9 mouse cellular contexts compared by ENCODE assay signal in the genomic region with DNA sequence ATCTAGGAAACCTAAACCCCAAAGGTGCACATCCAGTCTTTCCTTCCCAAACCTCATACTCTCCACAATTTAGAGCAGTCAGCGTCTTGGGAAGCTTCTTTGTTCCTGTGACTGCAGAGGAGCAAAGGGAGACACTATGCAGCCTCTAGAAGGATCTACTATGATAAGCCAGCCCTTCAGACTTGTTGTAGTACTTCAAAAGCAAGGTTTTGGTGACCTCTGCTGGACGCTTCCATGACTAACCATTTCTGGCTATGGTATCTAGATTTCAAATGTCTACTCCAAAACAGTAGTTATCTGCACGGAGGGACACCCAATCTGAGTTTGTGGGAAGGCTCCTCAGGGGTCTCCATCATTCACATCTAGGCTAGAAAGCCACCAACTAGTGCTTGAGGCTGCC. TPM values are rescaled to one million over a fixed set of nuclear protein-coding genes. Genes with fewer than 3 reads are reported as not detected.
DNase-seq lines count a peak whose midpoint lies in the region; ATAC-seq and TF ChIP-seq lines count a peak whose summit lies in the region.
"Had no signal": no experiment of that assay in that cellular context is flagged by ENCODE, and none has a peak within 500 bp of the region (broad histone marks: within the 10 kb centered on the region; RNA-seq: fewer than 3 reads in every experiment).

No protein-coding gene starts in this region.

- TF ChIP-seq CTCF in hindbrain, postnatal 0 days (IDR thresholded peaks at IDR 0.05; ENCODE audit: low read depth) = peak; percentile 77

- H3K4me3 ChIP-seq in liver, embryonic 12.5 days = no peak overlapping the region
- no peak overlapping the region for H3K4me3 ChIP-seq in embryonic facial prominence, embryonic 10.5 days
- no peak overlapping the region for H3K4me3 ChIP-seq in hindbrain, postnatal 0 days (ENCODE audit: low read length)
- no peak overlapping the region for H3K4me3 ChIP-seq in limb, embryonic 10.5 days
- H3K4me3 ChIP-seq: embryonic facial prominence, embryonic 12.5 days had no signal

- peak; percentile 62 for DNase-seq in liver
- DNase-seq in ZHBTc4 (ENCODE audit: low read depth, low spot score) = peak; percentile 70
- peak; percentile 68 for DNase-seq in embryonic facial prominence, embryonic 10.5 days (ENCODE audit: low spot score)
- DNase-seq in hindbrain, postnatal 0 days (ENCODE audit: low spot score) = peak; percentile 91
- DNase-seq in limb, embryonic 10.5 days (ENCODE audit: low spot score) = peak; percentile 69
- peak; percentile 80 for DNase-seq in retina, postnatal 1 day
- no peak for DNase-seq in thymus, postnatal 36 days

- no peak for ATAC-seq in liver, embryonic 12.5 days
- peak; percentile 67; the same call in 1 of the 2 replicates for ATAC-seq in hindbrain, postnatal 0 days

- no peak overlapping the region for H3K27ac ChIP-seq in liver, embryonic 12.5 days
- H3K27ac ChIP-seq in embryonic facial prominence, embryonic 10.5 days (replicated peaks) = peak overlapping the region; percentile 12; the same call in 1 of the 2 replicates
- no peak overlapping the region for H3K27ac ChIP-seq in hindbrain, postnatal 0 days
- no peak overlapping the region for H3K27ac ChIP-seq in limb, embryonic 10.5 days
- H3K27ac ChIP-seq: embryonic facial prominence, embryonic 12.5 days had no signal

- peaks cover 10% of the 10 kb centered on the region; the same call in 1 of the 2 replicates for H3K9me3 ChIP-seq in liver, embryonic 12.5 days (replicated peaks)
- H3K9me3 ChIP-seq in embryonic facial prominence, embryonic 10.5 days = peaks cover 16% of the 10 kb centered on the region
- no peaks in the 10 kb centered on the region for H3K9me3 ChIP-seq in hindbrain, postnatal 0 days (ENCODE audit: low read length)
- H3K9me3 ChIP-seq in limb, embryonic 10.5 days (replicated peaks) = 0 out of 2 replicates have a peak, but pooled peaks cover 7% of the 10 kb centered on the region

- H3K27me3 ChIP-seq in liver, embryonic 12.5 days (replicated peaks) = 0 out of 2 replicates have a peak, but pooled peaks cover 17% of the 10 kb centered on the region
- H3K27me3 ChIP-seq in embryonic facial prominence, embryonic 10.5 days (replicated peaks; ENCODE audit: low read depth, poor library complexity, severe bottlenecking) = no peaks in the 10 kb centered on the region
- no peaks in the 10 kb centered on the region for H3K27me3 ChIP-seq in hindbrain, postnatal 0 days (ENCODE audit: insufficient read depth, low read length)
- no peaks in the 10 kb centered on the region for H3K27me3 ChIP-seq in limb, embryonic 10.5 days (ENCODE audit: low read depth, poor library complexity, severe bottlenecking)
- H3K27me3 ChIP-seq: embryonic facial prominence, embryonic 12.5 days had no signal

- H3K9ac ChIP-seq in liver, embryonic 12.5 days = no peak overlapping the region
- no peak overlapping the region for H3K9ac ChIP-seq in hindbrain, postnatal 0 days (replicated peaks; ENCODE audit: low read length)
- H3K9ac ChIP-seq: embryonic facial prominence, embryonic 12.5 days had no signal

- 3% methylated on average over 3 of the region's 3 CpGs for WGBS in liver, embryonic 12.5 days (ENCODE audit: insufficient replicate concordance)
- 14% methylated on average over 3 of the region's 3 CpGs for WGBS in embryonic facial prominence, embryonic 10.5 days
- WGBS in hindbrain, postnatal 0 days = 18% methylated on average over 3 of the region's 3 CpGs
- 10% methylated on average over 3 of the region's 3 CpGs for WGBS in limb, embryonic 10.5 days

- no peak overlapping the region for H3K4me2 ChIP-seq in liver, embryonic 12.5 days
- H3K4me2 ChIP-seq in hindbrain, postnatal 0 days (ENCODE audit: low read depth, low read length) = no peak overlapping the region
- H3K4me2 ChIP-seq: embryonic facial prominence, embryonic 12.5 days had no signal

- H3K4me1 ChIP-seq in liver, embryonic 12.5 days = no peaks in the 10 kb centered on the region
- 0 out of 2 replicates have a peak, but pooled peaks cover 5% of the 10 kb centered on the region for H3K4me1 ChIP-seq in embryonic facial prominence, embryonic 10.5 days
- H3K4me1 ChIP-seq in hindbrain, postnatal 0 days (ENCODE audit: insufficient read depth, low read length) = no peaks in the 10 kb centered on the region
- H3K4me1 ChIP-seq in limb, embryonic 10.5 days = peaks cover 5% of the 10 kb centered on the region; the same call in 1 of the 2 replicates
- H3K4me1 ChIP-seq: embryonic facial prominence, embryonic 12.5 days had no signal

- no peaks in the 10 kb centered on the region for H3K36me3 ChIP-seq in liver, embryonic 12.5 days
- no peaks in the 10 kb centered on the region for H3K36me3 ChIP-seq in embryonic facial prominence, embryonic 10.5 days (replicated peaks)
- H3K36me3 ChIP-seq in hindbrain, postnatal 0 days (ENCODE audit: insufficient read depth, low read length) = no peaks in the 10 kb centered on the region
- H3K36me3 ChIP-seq in limb, embryonic 10.5 days = no peaks in the 10 kb centered on the region
- H3K36me3 ChIP-seq: embryonic facial prominence, embryonic 12.5 days had no signal

RNA-seq across cellular contexts. Expression of a gene that starts 5.9 kb away (rescaled TPM):
- not detected in 2 replicates for polyA plus RNA-seq in liver, embryonic 12.5 days (2016; fragmentation: Nextera tagmentation; extraction: Ambion mirVana)
- polyA plus RNA-seq in embryonic facial prominence, embryonic 10.5 days (2016; fragmentation: Nextera tagmentation; extraction: Ambion mirVana) = not detected in 2 replicates
- 0.32 and 0.68 TPM in 2 replicates for total RNA-seq in hindbrain, postnatal 0 days (2014; rRNA removed)
- polyA plus RNA-seq in hindbrain, postnatal 0 days (2015; fragmentation: Nextera tagmentation; extraction: Ambion mirVana) = not detected in 2 replicates
- polyA plus RNA-seq in limb, embryonic 10.5 days (2016; fragmentation: Nextera tagmentation; extraction: Ambion mirVana) = 0.09 and 0.11 TPM in 2 replicates

RNA-seq across cellular contexts. Expression of a gene that starts 9.0 kb away (rescaled TPM):
- polyA plus RNA-seq in liver, embryonic 12.5 days (2016; fragmentation: Nextera tagmentation; extraction: Ambion mirVana) = 354 and 377 TPM in 2 replicates
- 360 and 378 TPM in 2 replicates for polyA plus RNA-seq in embryonic facial prominence, embryonic 10.5 days (2016; fragmentation: Nextera tagmentation; extraction: Ambion mirVana)
- total RNA-seq in hindbrain, postnatal 0 days (2014; rRNA removed) = 262 and 308 TPM in 2 replicates
- 200 and 279 TPM in 2 replicates for polyA plus RNA-seq in hindbrain, postnatal 0 days (2015; fragmentation: Nextera tagmentation; extraction: Ambion mirVana)
- polyA plus RNA-seq in limb, embryonic 10.5 days (2016; fragmentation: Nextera tagmentation; extraction: Ambion mirVana) = 769 and 872 TPM in 2 replicates

Comparison
In these comparisons a context has a peak if more than half of its experiments do, and no peak if none do; other contexts are left out.
1. DNase-seq: peak in liver (single experiment), ZHBTc4 (single experiment), embryonic facial prominence, embryonic 10.5 days (single experiment), hindbrain, postnatal 0 days (single experiment), limb, embryonic 10.5 days (single experiment) and retina, postnatal 1 day (single experiment); none in thymus, postnatal 36 days (0 of 2).